Mouse (Mus musculus) heart, postnatal 36 days (tissue): ENCODE results near the gene Foxf1. TPM values are rescaled to one million over a fixed set of nuclear protein-coding genes. Genes with fewer than 3 reads are reported as not detected.

Source experiments
- DNase-seq, 2 experiments: peaks; one replicate each; pipeline ENCODE4 v3.0.0; 2021 to 2022
- intact Hi-C: fragments of 180-260 bp; cut with DNase I; formaldehyde crosslinking; loops from one replicate; pipeline ENCODE4 v1.15.1; 2025
- total RNA-seq, 2 experiments: library from RNA; stranded (reverse); gene quantifications; 2 replicates each; pipeline ENCODE4 v1.2.3; 2021

Foxf1 gene
- total RNA-seq, 2 experiments from 2014 or later: 0.22 to 0.25 TPM

DNA sequence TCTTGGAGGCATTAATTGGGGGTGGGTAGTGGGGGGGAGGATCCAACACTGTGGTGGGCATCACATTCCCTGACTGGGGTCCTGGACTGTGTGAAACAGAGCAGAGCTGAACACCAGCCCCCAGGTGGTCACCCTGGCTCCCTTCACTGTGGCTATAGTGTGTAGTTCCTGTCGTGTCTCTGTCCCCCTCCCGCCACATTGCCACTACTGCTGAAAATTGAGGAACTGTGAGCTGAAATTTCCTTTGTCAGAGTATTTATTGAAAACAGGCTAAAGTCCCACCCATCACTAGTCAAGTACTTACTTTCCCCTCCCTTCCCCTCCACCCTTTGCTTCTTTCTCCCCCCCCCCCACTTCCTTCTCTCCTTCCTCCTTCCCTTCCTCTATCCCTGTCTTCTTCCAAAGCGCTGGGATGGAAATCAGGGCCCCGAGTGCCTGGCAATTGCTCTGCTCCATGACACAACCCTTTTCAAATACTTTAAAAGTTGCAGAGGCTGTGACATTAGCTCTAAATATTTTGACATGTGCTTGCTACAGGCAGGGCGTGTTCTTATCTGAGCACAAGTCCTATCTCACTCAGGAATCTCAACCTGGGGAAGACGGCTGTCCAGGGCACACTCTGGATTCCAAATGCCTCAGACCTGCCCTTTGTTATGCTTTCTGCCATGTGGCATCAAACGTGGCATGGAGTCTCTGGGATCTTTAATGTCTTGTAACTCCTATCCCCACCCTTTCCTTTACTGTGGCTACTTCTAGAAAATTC, 27.1 kb downstream of the Foxf1 start:
- intact Hi-C loops: loop anchor here (5.0 kb wide), 1 partner anchor 116 kb away; no protein-coding TSS in a partner anchor

DNA sequence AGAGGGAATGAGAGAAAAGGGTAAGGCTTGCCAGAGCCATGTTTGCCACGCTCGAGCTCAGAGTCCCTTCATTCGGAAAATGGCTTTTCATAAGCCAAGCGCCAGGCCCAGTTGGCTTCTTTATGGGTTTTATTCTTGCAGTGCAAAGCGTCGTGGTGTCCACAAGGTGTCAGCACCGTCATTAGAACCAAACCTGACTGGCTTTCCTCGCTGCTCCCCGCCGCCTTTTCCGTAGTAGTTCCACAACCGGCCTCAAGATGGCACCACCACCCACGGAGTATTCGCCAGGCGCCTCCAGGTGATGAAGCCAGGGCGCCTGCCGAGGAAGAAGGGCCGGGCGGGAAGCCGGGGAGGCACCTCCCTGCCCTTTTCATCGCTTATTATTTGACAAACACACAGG, 29.1 kb downstream of the Foxf1 start:
- intact Hi-C loops: loop anchor here (1.0 to 5.0 kb wide), 3 partner anchors 114 to 400 kb away; no protein-coding TSS in a partner anchor
- DNase-seq: peak; percentile 99

More for the DNA sequence above, 27.1 kb downstream of the Foxf1 start:
- DNase-seq: no peak

DNA sequence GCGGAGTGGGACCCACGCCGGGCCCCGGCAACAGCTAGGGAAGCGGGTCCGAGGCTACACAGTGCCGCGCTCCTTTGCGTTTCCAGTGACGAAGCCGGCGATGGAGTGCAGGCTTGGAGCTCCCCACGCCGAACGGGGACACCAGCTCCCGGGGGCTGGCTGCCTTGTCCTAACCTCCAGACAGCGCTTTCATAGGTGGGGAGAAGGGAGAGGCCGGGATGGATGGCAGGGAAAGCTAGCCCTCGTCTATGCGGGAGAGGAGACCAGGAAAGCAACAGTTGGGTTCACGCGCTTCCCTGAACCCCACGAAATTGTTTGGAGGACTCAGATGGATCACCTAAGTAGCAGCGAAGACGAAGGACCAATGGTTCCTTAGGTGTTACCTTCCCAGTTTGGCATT, 30.9 kb downstream of the Foxf1 start:
- intact Hi-C loops: loop anchor here (5.0 kb wide), 1 partner anchor 477 kb away; the partner anchor contains the start of gene Map1lc3b
- no peak for DNase-seq

DNA sequence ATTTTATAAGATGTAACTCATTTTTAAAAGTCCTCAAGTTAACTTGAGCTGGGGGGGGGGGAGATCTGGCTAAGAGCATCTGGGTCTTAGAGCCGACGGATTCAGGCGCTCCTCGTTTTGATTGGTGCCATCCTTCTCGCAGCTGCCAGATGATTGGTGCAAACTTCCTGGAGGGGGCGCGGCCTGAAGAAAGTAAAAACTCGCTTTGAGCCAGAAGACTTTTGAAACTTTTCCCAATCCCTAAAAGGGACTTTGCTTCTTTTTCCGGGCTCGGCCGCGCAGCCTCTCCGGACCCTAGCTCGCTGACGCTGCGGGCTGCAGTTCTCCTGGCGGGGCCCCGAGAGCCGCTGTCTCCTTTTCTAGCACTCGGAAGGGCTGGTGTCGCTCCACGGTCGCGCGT, 31.8 kb downstream of the Foxf1 start, which contains the start of gene Foxc2:
Gene Foxc2 (plus strand): TSS at position 224 of the 400 bp plus-strand sequence.
- intact Hi-C loops: loop anchor here (2.0 to 5.0 kb wide), 2 partner anchors 55 to 476 kb away; partner anchors contain the start of gene Map1lc3b
- DNase-seq: peak in 1 of 2 experiments; percentile 84

DNA sequence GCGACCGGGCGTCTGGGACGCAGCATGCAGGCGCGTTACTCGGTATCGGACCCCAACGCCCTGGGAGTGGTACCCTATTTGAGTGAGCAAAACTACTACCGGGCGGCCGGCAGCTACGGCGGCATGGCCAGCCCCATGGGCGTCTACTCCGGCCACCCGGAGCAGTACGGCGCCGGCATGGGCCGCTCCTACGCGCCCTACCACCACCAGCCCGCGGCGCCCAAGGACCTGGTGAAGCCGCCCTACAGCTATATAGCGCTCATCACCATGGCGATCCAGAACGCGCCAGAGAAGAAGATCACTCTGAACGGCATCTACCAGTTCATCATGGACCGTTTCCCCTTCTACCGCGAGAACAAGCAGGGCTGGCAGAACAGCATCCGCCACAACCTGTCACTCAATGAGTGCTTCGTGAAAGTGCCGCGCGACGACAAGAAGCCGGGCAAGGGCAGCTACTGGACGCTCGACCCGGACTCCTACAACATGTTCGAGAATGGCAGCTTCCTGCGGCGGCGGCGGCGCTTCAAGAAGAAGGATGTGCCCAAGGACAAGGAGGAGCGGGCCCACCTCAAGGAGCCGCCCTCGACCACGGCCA, 32.5 kb downstream of the Foxf1 start:
- intact Hi-C loops: loop anchor here (2.0 to 5.0 kb wide), 2 partner anchors 54 to 476 kb away; partner anchors contain the start of gene Map1lc3b

DNA sequence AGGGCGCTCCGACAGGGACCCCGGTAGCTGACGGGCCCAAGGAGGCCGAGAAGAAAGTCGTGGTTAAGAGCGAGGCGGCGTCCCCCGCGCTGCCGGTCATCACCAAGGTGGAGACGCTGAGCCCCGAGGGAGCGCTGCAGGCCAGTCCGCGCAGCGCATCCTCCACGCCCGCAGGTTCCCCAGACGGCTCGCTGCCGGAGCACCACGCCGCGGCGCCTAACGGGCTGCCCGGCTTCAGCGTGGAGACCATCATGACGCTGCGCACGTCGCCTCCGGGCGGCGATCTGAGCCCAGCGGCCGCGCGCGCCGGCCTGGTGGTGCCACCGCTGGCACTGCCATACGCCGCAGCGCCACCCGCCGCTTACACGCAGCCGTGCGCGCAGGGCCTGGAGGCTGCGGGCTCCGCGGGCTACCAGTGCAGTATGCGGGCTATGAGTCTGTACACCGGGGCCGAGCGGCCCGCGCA, 33.0 kb downstream of the Foxf1 start:
- intact Hi-C loops: loop anchor here (2.0 to 5.0 kb wide), 2 partner anchors 54 to 475 kb away; partner anchors contain the start of gene Map1lc3b
- no peak for DNase-seq

More for the DNA sequence above, 32.5 kb downstream of the Foxf1 start:
- DNase-seq: peak in 1 of 2 experiments; percentile 46

DNA sequence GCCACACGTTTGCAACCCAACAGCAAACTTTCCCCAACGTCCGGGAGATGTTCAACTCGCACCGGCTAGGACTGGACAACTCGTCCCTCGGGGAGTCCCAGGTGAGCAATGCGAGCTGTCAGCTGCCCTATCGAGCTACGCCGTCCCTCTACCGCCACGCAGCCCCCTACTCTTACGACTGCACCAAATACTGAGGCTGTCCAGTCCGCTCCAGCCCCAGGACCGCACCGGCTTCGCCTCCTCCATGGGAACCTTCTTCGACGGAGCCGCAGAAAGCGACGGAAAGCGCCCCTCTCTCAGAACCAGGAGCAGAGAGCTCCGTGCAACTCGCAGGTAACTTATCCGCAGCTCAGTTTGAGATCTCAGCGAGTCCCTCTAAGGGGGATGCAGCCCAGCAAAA, 33.7 kb downstream of the Foxf1 start:
- no peak for DNase-seq
- intact Hi-C loops: loop anchor here (2.0 to 5.0 kb wide), 2 partner anchors 53 to 474 kb away; partner anchors contain the start of gene Map1lc3b

DNA sequence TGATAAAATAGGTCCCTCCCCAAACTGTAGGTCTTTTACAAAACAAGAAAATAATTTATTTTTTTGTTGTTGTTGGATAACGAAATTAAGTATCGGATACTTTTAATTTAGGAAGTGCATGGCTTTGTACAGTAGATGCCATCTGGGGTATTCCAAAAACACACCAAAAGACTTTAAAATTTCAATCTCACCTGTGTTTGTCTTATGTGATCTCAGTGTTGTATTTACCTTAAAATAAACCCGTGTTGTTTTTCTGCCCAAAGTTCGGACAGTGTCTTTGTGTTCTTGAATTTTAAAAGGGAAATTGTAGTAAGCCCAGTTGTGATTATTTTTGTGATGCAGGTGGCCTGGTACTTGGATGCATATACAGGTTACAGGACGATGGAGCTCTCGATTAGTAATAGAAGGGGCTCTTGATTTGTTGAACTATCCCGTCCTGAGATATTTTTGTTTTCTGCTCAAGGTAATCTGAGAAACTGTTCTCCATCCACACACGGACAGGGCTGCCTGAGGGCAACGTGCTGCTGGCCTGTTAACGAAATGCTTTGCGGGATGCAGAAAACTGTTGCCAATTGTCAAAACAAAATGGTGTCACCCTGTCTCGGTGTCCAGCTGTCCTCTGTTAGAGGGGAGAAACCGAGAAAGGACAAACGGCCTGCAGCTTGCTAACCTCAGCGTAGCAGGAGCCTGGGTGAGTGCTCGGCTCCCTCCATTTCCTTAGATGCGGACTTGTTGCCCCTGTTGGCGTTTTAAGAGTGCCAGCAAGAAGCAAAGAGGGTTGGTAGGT, 34.6 kb downstream of the Foxf1 start:
- no peak for DNase-seq
- intact Hi-C loops: loop anchor here (5.0 kb wide), 1 partner anchor 473 kb away; the partner anchor contains the start of gene Map1lc3b

DNA sequence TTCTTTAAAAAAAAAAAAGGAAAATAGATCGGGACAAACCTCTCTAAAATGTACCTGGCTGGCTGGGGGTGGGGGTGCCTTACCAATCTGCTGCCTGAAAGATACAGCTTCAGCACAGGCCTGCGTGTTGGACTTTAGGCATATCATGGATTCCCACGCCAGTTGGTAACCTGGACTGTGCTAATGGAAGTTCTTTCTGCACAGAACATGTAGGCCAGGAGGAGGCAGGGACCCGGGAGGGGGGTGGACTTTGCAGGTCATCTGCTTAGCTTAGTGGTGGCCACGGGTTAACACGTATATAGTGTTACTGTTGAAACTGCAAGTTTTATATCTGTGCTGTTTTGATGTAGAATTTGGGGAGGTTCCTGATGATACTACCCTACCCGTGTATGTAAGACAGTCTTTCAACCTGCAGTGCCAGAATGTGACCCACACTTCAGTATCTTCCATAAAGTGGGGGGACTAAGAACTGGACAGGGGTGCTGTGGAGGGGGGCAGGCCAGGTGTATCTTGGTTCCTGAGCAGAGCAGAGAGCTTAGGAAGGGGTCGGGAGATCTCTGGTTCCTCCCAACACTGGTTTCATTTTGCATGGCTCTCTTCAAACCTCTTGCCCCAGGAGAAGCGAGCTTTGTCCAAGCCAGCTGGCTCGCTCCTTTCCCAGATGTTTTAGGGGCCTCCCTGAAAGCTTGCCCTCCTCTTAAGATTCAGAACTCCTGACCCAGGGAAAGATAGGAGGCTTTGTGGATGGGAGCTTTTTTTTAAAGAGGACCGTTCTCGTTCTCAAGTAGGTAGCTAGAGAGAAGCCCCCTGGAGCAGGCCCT, 35.7 kb downstream of the Foxf1 start:
- intact Hi-C loops: loop anchor here (5.0 kb wide), 1 partner anchor 472 kb away; the partner anchor contains the start of gene Map1lc3b
- DNase-seq: no peak

DNA sequence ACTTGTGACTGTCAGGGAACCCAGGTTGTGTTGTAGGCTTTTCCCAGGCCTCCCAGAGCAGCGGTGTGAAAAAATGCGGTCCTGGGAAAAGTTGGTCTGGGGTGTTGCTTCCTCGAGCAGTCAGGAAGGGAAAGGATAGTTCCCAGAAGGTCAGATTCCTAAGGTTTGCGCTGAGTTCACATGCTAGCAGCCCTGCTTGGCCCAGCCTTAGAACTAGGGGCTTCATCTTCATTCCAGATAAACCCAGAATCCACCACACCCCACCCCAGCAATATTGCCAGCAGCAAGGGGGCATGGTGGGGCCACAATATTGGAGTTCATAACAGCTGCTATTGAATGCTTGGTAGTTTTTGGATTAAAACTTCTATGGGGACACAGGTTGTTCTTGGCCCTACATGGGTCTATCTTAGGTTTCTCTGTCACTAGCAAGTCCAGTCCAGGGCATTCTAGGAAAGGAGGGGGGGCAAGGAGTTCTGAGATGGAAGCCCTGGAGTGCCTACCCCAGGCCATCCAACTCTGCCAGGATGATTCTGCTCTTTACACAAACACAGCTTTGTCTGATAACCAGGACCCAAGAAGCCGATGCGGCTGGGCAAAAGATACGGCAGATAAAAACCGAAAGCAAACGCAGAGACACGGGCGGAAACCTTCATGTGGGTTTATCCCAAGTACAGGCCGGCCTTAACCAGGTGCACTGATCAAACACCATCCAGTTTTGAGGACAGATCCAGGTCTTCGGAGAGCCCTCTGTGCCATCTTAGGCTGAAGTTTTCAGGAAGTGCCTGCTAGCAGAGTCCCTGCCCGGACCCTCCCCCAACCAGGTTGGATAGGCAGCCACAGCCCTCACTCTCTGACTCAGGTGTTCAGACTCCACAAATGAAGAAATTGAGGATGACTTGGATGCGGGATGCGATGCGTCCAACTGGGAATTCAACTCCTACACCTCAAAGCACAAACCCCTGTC, 36.6 kb downstream of the Foxf1 start:
- intact Hi-C loops: no loop called here
- no peak for DNase-seq

DNA sequence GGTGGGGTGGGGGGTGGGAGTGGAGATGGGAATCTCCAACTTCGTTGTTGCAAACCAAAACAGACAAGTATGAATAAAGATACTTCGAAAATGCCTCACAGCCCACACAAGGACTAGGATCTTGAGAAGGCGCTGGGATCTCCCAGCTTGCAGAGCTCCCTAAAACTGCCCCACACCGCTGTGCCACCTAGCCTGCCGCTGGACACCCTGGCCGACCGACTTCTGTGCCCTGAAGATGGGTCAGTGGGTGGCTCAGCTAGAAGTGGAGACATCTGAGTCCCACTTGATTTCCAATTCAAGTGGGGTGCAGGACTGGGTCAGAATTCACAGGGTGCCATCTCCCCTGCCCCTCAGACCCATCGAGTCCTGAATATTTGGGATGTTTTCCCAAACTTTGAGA, 37.5 kb downstream of the Foxf1 start:
- intact Hi-C loops: no loop called here
- no peak for DNase-seq

DNA sequence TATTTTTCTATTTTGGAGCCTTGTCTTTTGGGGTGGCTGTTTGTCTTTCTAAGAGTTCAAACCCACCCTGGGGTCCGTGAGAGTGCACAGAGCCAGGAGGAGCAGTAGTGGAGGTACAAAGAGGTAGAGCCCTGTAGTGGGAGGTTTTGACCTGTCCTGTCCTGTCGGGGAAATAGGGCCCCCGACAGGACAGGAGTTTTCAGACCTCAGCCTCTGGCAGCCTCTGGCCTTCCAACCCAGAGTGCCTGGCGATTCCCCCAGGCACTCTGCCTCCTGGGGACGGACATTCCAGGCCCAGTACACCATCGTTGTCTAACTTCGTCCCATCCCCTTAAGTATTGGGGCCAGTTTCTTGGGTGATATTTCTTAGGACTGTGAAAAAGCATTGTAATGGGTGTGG, 38.2 kb downstream of the Foxf1 start:
- DNase-seq: no peak
- intact Hi-C loops: no loop called here

DNA sequence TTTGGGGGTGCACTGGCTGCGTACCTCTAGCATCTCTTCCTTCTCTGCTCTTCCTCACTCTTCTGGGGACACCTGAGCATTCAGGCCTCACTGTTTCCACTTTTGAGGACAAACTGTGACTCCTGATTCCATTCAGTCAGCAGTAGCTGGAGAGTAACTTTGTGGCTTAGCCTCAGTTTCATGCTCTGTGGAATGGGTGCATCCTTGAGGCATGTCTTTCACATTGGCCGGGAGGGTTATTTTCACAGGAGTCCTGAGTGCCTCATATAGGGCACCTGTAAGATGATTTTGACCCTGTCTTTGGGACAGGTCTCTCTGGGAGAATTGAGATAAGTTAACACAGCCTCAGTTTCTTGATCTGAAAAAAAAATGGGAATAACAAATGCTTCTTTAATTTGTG, 38.9 kb downstream of the Foxf1 start:
- no peak for DNase-seq
- intact Hi-C loops: no loop called here

DNA sequence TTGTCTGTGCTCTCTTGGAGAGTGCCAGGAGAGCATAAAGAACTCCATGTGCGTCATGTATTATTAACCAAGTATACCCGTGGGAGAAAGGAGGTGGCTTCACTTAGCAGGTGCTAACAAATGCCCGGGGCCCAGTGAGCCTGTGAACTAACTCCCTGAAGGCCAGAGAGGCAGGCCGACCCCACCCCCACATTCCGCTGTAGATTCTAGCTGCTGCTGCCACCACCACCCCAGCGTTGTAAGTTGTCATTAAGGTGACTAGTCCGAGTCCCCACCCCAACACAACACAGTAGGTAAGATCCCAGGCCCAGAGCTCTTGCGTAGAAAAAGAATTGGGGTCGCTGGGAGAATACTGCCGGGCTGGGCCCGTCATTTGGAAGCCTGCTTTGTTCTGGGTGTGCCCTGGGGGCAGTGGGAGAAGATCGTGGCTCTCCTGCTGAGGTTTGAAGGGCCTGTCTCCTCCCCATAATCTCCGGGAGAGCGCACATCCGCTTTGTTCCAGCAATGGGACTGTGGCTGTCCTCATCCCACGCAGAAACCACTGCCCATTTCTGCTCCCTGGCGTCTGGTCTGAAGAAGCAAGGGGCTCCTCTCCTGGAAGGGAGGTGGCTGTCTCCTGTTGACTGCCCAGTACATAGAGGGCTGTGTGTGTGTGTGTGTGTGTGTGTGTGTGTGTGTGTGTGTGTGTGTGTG, 40.5 kb downstream of the Foxf1 start:
- intact Hi-C loops: no loop called here

DNA sequence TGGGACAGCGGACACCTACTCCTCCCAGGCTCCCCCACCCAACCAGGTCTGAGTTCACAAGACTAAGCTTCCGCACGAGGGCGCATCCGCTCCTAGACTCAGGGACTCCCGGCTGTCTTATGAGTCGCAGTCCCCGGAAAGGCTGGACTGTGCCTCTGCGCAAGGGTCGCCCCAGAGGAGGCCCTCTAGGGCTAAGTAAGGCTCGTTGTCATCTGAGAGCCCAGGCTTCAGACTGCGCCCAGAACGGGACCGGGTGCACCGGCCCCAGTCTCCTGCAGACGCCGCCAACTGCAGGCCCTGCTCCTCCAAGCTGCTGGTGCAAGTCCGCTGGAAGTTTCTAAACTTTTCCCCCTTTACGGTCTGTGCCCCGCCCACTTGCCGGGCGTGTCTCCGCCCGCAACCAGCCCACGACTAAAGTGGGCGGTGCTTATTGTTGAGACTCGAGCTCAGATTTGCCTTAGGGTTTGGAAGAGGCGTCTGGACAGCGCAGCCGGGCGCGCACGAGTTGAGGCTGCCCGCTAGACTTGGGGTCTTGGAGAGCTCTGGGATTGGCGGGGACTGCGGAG, 41.2 kb downstream of the Foxf1 start:
- intact Hi-C loops: no loop called here

More for the DNA sequence above, 40.5 kb downstream of the Foxf1 start:
- DNase-seq: no peak

DNA sequence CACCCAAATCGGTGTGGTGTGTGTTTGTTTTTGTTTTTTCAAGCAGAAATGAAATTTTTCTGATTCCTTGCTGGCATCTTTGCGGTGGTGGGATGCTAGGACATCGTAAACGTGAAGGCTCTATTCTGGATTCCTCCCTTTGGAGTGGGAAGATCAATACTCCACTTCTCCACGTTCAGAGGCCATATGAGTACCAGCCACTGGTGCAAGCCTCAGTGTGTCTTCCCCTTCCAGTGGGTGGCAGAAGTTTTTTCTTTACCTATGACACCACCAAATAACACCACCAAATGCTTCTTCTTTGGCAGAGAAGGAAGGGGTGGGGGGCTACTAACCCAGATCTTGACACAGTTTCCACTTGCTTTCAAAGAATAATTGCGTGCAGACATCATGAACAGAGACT, 42.0 kb downstream of the Foxf1 start:
- intact Hi-C loops: no loop called here
- no peak for DNase-seq

More for the DNA sequence above, 41.2 kb downstream of the Foxf1 start:
- DNase-seq: peak; percentile 79 to 86

DNA sequence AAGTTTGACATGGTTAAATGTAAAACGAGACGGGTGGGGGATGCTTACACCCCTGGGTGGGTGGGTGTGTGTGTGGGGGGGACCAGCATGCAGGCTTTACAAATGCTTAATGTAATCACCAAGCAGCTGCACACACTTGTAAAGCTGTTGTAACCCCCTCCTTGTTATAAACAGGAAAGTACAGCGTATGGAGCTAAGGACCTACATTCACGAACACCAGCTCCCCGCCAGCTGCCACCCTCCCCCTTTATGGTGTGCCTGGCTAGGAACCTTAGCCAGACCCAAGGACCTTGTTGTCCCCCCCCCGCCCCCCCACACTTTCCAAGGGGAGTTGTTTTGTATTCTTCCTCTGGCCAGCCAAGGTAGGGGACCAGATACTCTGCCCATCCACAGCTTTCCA, 42.5 kb downstream of the Foxf1 start:
- no peak for DNase-seq
- intact Hi-C loops: no loop called here
